Mouse (Mus musculus) intestine, embryonic 14.5 days (tissue): Measurements from ENCODE around the gene Proser2. TPM values are rescaled to one million over a fixed set of nuclear protein-coding genes. Genes with fewer than 3 reads are reported as not detected.
A peak's percentile ranks its signal among the peaks of the same experiment; 100 is the strongest.

Experiments used
- ATAC-seq: fragments of 200-750 bp; cut with Nextera tagmentation; replicated peaks from 2 replicates; pipeline ENCODE4 v1.8.0; 2017; ENCODE audit warnings: low read depth, moderate number of reproducible peaks, moderate TSS enrichment, moderate library complexity; ENCODE audit not compliant: low FRiP score, low TSS enrichment
- DNase-seq: peaks from one replicate; pipeline ENCODE4 v3.0.0-alpha.2; 2018; ENCODE audit warnings: low spot score
- H3K27ac ChIP-seq: fragments of 300-500 bp; sonication (generic); 2 replicates; pipeline ENCODE4 v1.5.1; 2014; ENCODE audit warnings: low read depth, mild to moderate bottlenecking, control low read depth
- H3K27me3 ChIP-seq: fragments of 300-500 bp; sonication (generic); replicated peaks from 2 replicates; pipeline ENCODE4 v1.6.1; 2014; ENCODE audit warnings: low read length, control low read depth; ENCODE audit not compliant: control insufficient read depth, insufficient read depth
- H3K36me3 ChIP-seq: fragments of 300-500 bp; sonication (generic); 2 replicates; pipeline ENCODE4 v1.6.1; 2014; ENCODE audit warnings: low read length, control low read depth; ENCODE audit not compliant: control insufficient read depth, insufficient read depth
- H3K4me1 ChIP-seq: fragments of 300-500 bp; sonication (generic); replicated peaks from 2 replicates; pipeline ENCODE4 v1.6.1; 2014; ENCODE audit warnings: low read length, control low read depth, mixed read lengths; ENCODE audit not compliant: control insufficient read depth, insufficient read depth
- H3K4me2 ChIP-seq: fragments of 300-500 bp; sonication (generic); 2 replicates; pipeline ENCODE4 v1.6.1; 2014; ENCODE audit warnings: low read length
- H3K4me3 ChIP-seq: fragments of 300-500 bp; sonication (generic); 2 replicates; pipeline ENCODE4 v1.5.1; 2014; ENCODE audit warnings: low read depth, low read length, control low read depth, mixed read lengths
- H3K9ac ChIP-seq: fragments of 300-500 bp; sonication (generic); 2 replicates; pipeline ENCODE4 v1.6.1; 2014; ENCODE audit warnings: mild to moderate bottlenecking, low read length
- H3K9me3 ChIP-seq: fragments of 300-500 bp; sonication (generic); 2 replicates; pipeline ENCODE4 v1.6.1; 2016; ENCODE audit warnings: low read length, control low read depth; ENCODE audit not compliant: control insufficient read depth
- WGBS: fragments of 180-500 bp; shearing (Covaris S2); extraction: QIAGEN DNeasy Blood & Tissue Kit; methylation state at CpG from one replicate; pipeline ENCODE4 v1.1.7; 2014; 5-methylcytosine and 5-hydroxymethylcytosine counted together
- polyA plus RNA-seq: library from polyadenylated mRNA; unstranded; fragments of >200 nt; fragmentation: Nextera tagmentation; extraction: Ambion mirVana; gene quantifications from 2 replicates; pipeline ENCODE4 v1.2.1, GENCODE M21; 2014

The Proser2 gene
- 17.5 and 25.1 TPM in 2 replicates for polyA plus RNA-seq

DNA sequence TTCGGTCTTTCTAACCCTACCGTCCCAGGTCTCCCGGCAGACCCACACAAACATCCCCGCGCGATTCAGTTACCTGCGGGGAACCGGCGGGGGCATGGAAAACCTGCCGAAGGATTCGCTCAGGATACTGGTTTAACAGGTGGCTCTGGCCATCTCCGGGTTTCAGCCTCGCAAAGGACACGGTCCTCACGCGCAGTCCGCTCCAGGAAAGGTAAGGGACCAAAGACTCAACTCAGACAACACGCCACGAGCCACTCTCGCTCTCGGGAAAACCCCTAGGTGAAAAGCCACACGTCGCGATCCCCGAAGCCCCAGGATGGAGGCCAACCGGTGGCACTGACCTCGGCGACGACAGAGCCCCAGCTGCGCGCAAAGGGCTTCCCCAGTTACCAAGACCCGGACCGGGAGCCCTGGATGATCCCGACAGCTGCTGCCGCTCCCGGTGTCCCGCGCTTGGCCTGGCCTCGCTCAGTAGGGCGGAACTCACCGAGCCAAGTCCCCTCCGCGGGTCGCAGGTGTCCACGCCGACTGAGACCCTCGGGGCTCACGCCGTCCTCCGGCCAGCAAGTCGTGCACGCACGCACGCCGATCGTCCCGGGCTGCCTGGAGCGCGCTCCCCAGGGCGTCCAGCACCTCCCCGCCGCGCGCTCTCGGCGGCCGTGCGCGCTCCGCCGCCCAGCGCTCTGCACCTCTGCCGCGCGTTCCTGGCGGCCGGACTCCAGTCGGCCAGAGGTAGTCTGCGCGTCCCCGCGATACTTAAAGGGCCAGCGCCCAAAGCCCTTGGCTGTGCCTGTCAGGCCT, at the start of gene Proser2:
Gene Proser2 (minus strand): TSS at position 657 of the 801 bp plus-strand sequence.
- Histone ChIP-seq H3K9me3 (no peaks in the 10 kb centered on the region), H3K27me3 (peaks cover 18% of the 10 kb centered on the region), H3K4me2 (peak within 1 kb of the TSS; percentile 74), H3K4me3 (peak within 1 kb of the TSS; percentile 73), H3K27ac (peak within 1 kb of the TSS; percentile 16; the same call in 1 of the 2 replicates), H3K4me1 (no peaks in the 10 kb centered on the region), H3K36me3 (no peaks in the 10 kb centered on the region), H3K9ac (peak within 1 kb of the TSS; percentile 61)
- ATAC-seq (peak; percentile 95), DNase-seq (peak; percentile 92)
- under 1% methylated on average over 83 of the region's 83 CpGs for WGBS

DNA sequence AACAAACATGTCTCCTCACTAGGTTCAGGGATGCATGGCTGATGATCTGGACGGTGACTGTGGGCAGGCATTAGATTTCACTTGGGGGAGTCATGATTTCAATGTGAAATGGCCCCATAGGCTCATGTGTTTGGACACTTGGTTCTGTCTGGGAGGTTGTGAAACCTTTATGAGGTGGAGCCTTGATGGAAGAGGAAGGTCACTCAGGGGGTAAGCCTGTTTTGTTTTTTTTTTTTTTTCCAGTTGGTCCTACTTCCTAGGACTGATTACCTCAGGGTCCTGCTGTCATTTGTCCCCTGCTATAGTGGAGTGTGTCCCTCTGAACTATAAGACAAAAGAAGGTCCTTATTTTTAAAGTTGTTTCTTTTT, 49.7 kb upstream of the Proser2 start:
- DNase-seq = no peak
- Histone ChIP-seq H3K9ac (no peak overlapping the region), H3K9me3 (0 out of 2 replicates have a peak, but pooled peaks cover 3% of the 10 kb centered on the region), H3K36me3 (no peaks in the 10 kb centered on the region), H3K4me2 (no peak overlapping the region), H3K27me3 (no peaks in the 10 kb centered on the region), H3K27ac (no peak overlapping the region), H3K4me3 (no peak overlapping the region), H3K4me1 (no peaks in the 10 kb centered on the region)
- WGBS = 81% methylated on average over 1 of the region's 1 CpGs
- no peak for ATAC-seq

DNA sequence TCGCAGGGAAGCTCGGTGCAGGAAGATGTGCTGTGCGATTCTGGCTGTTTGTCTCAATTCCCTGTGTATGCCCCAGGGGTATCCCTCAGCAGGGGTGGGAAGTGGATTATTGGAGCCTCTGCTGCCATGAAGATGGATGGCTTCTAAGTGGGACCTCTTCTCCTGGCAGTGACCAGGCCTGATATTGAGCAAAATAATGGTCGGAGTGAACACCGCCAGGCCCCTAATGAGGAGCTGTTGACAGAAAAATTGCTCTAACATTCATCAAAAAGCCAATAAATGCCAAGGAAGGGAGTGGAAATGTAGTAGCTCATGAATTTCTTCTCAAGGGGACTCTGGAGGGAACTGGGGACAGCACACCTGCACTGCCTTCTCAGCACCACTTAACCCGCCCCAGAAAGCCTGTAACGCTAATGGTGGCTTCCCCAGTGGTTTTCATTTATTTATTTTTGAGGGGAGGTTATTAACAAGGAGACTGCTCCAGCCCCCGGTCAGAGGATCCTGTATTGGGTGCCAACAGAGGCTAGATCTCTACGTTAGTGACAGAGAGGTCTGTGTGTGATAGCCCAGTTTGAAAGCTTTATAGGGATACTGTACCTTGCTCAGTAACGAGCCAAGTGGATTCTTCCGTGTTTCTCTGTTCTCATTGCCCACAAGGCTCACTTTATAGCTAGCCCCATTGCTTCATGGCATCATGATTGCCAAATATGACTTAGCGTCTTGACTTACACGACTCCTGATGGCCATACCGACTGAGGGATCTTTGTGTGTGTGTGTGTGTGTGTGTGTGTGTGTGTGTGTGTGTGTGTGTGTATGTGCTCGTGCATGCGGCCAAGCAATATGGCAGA, 49.1 kb upstream of the Proser2 start:
- ATAC-seq (no peak), DNase-seq (no peak)
- no peaks in the 10 kb centered on the region for H3K9me3 ChIP-seq
- H3K9ac ChIP-seq = no peak overlapping the region
- 67% methylated on average over 16 of the region's 16 CpGs for WGBS
- no peak overlapping the region for H3K27ac ChIP-seq
- no peaks in the 10 kb centered on the region for H3K36me3 ChIP-seq
- no peak overlapping the region for H3K4me3 ChIP-seq
- no peaks in the 10 kb centered on the region for H3K27me3 ChIP-seq
- no peaks in the 10 kb centered on the region for H3K4me1 ChIP-seq
- H3K4me2 ChIP-seq = no peak overlapping the region

DNA sequence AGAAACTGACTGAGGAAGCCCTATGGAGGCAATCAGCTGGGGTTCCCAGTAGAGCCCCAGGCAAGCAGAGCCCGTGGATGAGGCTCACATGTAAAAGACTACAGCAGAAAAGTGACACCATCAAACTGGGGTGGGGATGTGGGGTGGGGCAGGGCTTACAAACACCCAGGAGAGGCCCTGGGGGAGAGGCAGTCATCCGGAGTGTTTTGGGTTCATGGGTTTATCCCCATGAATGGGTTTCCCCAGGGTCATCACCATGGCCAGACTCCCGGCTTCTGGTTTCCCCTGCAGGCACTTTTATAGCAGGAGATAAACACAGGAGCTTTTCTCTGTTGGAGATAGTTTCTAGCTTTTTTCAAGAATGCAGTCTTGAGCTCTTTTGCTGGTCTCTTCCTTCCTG, 43.0 kb upstream of the Proser2 start:
- ATAC-seq (no peak), DNase-seq (no peak)
- no peaks in the 10 kb centered on the region for H3K9me3 ChIP-seq
- H3K36me3 ChIP-seq = no peaks in the 10 kb centered on the region
- H3K4me3 ChIP-seq = no peak overlapping the region
- 31% methylated on average over 3 of the region's 3 CpGs for WGBS
- no peaks in the 10 kb centered on the region; the same call in 1 of the 2 replicates for H3K4me1 ChIP-seq
- H3K4me2 ChIP-seq = no peak overlapping the region
- H3K27ac ChIP-seq = no peak overlapping the region
- no peak overlapping the region for H3K9ac ChIP-seq
- H3K27me3 ChIP-seq = no peaks in the 10 kb centered on the region

DNA sequence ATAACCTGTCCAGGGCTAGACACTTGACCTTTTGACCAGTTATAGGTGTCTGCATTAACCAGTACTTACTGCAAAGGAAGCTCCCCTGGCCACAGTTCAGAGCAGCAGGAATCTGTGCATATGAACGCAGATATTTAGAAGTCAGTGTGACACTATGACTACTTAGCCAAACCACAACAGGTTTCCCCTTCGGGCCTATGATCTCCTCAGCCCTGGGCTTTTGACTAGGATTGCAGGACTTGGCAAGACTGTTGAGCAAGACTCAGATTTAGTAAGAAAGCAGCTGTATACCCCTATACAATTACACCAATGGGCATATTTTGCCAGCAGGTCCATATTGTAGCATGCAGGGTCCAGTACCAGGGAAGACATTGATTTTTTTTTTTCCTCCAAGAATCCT, 38.5 kb upstream of the Proser2 start:
- Histone ChIP-seq H3K9me3 (no peaks in the 10 kb centered on the region), H3K9ac (no peak overlapping the region), H3K4me3 (no peak overlapping the region), H3K36me3 (no peaks in the 10 kb centered on the region), H3K4me1 (no peaks in the 10 kb centered on the region; the same call in 1 of the 2 replicates), H3K27me3 (no peaks in the 10 kb centered on the region), H3K4me2 (no peak overlapping the region), H3K27ac (no peak overlapping the region)
- DNase-seq = no peak
- WGBS = 86% methylated on average over 2 of the region's 2 CpGs
- no peak for ATAC-seq

DNA sequence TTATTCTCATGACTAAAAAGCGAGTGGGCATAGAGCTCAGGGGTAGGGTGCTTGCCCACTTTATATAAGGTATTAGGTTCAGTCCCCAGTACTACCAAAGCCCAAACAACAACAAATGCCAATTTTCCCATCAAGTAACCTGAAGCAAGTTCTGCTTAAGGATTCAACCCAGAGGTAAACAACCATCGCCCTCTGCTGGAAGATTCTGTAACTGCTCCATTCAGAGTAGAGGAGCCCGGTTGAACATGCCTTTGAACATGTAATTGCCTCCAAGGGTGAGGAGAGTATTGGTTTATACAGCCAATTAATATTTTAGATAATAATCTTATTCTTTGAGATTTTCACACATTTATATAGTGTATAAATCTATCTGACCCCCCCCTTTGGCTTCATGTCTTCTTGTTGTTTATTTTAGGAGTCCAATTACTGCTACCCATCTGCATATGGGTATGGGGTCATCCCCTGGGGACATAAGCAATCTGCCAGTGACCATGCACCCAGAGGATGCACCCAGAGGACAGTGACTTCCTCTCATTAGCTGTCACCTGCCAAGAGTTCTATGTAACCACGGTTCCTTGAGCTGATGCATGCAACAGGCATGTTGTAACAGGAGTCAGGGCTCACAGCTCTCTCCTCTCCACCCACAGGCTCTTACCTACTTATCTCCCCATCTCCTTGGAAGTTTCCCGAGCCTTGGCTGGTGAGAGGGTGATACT, 38.0 kb upstream of the Proser2 start:
- Histone ChIP-seq H3K27me3 (no peaks in the 10 kb centered on the region), H3K9ac (no peak overlapping the region), H3K4me1 (no peaks in the 10 kb centered on the region; the same call in 1 of the 2 replicates), H3K27ac (no peak overlapping the region), H3K4me3 (no peak overlapping the region), H3K9me3 (no peaks in the 10 kb centered on the region), H3K36me3 (no peaks in the 10 kb centered on the region), H3K4me2 (no peak overlapping the region)
- 25% methylated on average over 5 of the region's 5 CpGs for WGBS
- DNase-seq (peak; percentile 89), ATAC-seq (0 out of 2 replicates have a peak, but pooled peaks have one; percentile 37)

DNA sequence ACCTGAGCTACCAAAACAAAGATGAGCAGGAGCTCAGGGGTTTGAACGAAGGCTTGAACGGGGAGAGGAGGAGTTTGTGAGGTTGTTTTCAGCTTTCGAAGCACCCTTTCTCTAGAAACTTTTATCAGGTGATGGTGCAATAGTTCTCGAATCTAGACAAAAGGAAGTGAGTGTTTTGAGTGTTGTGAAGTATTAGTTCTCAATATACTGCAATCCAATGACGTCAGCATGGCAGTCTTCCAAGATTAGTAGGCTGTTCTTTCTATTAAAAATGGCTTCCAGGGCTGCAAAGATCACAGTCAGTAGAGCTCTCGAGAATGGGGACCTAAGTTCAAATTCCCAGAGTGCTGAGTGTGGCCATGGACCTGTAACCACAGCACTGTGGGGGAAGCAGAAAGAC, 35.8 kb upstream of the Proser2 start:
- H3K9me3 ChIP-seq = no peaks in the 10 kb centered on the region
- WGBS = 70% methylated on average over 6 of the region's 6 CpGs
- DNase-seq (no peak), ATAC-seq (no peak)
- no peak overlapping the region for H3K9ac ChIP-seq
- H3K4me2 ChIP-seq = no peak overlapping the region
- H3K4me1 ChIP-seq = 0 out of 2 replicates have a peak, but pooled peaks cover 5% of the 10 kb centered on the region
- no peak overlapping the region for H3K4me3 ChIP-seq
- no peaks in the 10 kb centered on the region for H3K27me3 ChIP-seq
- no peaks in the 10 kb centered on the region for H3K36me3 ChIP-seq
- no peak overlapping the region for H3K27ac ChIP-seq

DNA sequence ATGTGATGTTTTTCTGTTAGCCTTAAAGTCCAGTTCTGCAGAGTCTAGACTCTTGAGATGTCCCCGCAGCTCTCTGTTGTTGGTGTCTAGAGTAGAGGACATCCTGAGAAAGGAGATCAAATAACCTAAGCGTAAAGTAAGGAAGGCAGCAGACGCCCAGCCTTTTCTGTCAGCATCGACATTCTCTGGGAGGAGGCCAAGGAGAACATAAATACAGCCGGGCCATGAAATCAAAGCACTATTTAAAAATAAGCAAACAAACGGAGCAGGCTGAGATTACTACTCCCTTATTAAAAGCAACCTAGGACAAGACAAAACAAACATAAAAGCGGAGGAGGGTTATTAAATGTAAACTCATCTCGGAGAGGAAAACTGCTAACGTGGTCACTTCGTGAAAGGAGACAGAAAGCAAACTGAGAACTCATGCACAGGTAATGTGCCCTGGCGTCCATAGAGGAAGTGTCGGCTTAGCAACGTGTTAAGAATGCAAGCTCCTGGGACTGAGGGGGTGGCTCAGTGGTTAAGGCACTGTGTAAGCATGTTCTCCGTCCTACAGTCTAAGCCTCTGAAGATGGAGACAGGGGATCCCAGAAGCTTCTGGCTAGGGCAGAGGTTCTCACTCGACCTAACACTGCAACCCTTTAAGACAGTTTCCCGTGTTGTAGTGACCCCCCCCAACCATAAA, 34.7 kb upstream of the Proser2 start:
- Histone ChIP-seq H3K9ac (no peak overlapping the region), H3K4me1 (0 out of 2 replicates have a peak, but pooled peaks cover 11% of the 10 kb centered on the region), H3K36me3 (no peaks in the 10 kb centered on the region), H3K4me3 (no peak overlapping the region), H3K27ac (no peak overlapping the region), H3K9me3 (no peaks in the 10 kb centered on the region), H3K27me3 (no peaks in the 10 kb centered on the region), H3K4me2 (no peak overlapping the region)
- ATAC-seq (no peak), DNase-seq (no peak)
- WGBS = 46% methylated on average over 16 of the region's 16 CpGs
